Mouse (Mus musculus): ENCODE results near the gene Axin1. TPM values are rescaled to one million over a fixed set of nuclear protein-coding genes. Genes with fewer than 3 reads are reported as not detected.

Gene Axin1
- total RNA-seq, 2 experiments from 2014 or later = 28.3 to 28.5 TPM

DNA sequence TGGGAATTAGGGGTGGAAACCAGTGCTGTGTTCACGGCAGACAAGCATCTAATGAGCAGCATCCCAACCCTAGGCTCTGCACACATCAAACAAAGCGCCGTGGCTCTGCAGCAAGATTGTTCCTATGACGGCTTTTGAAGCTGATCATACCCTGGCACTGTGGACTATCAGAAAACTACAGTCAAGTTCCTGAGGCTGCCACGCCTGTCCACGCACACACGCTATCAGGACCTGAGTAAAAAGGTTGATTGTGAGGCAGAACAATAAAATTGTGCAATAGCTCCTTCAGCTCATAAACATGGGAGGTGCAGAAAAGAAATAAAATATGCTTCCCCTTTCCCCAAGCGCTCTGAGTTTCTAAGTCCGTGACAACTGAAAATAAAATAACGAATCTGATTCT, 99.2 kb downstream of the Axin1 start:
- DNase-seq (ENCODE audit: low spot score in 2 of 2) = no peak

DNA sequence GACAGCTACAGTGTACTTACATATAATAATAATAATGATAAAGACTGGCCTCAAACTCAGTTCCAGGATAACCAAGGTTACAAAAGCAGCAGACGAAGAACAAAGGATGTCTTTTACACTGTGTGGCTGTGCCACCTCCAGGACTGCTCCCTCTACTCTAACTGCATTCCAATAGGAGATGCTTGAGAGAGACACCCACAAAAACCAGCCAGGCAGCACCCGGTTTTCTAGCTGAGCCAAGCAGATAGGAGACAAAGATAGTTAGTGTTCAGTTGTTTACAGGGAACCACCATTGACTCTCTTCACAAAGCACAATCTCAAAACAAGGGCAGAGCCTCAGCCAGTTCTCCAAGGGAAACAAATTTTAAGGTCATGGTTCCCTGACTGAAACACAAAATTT, 101.1 kb downstream of the Axin1 start:
- DNase-seq (ENCODE audit: low spot score in 2 of 2) = peak in 1 of 2 experiments; percentile 25

DNA sequence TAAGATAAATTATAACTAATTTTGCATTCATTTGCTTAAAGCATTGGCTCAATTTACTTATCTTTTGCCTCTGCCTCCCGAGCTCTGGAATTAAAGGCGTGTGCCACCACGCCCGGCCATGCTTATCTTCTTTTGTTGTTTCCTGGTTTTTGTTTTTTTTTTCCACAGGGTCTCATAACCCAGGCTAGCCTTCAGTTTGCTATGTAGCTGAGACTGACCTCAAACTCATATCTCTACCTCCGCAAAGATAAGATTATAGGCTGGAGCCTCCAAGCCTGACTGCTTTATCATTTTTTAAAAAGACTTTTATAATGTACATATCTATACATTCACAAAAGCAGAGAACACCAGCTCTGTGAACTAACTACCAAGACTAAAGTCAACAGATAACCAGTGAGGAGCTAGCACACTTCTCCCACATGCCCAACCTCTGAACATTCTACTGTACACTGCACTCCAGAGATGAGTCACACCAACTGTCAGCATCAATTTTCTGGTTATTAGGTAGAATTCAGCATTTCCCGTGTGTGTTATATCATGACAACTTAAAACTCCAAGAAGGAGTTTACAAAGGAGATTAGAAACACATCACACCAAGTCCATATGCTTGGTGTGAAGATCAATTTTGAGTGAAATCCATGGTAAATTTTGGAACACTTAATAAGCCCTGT, 101.8 kb downstream of the Axin1 start:
- no peak for DNase-seq (ENCODE audit: low spot score in 2 of 2)

DNA sequence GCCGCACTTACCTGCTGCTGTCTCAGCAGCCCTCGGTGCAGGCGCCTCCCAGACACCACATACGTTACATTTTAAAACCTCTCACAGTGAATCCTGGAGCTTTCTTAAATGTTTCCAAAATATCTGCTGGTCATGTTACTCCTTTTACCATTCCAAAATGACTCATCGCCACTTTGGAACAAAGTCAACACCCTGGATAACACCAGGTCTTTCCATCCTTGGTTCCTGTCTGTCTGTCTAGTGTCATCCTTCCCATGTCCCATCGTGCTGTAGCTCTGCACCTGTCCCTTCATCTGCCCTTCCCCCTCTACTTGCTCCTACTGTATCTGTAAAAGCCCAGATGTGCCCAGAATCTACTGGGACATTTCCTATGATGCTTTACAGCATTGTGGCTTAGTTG, 102.5 kb downstream of the Axin1 start:
- DNase-seq (ENCODE audit: low spot score in 2 of 2) = no peak

DNA sequence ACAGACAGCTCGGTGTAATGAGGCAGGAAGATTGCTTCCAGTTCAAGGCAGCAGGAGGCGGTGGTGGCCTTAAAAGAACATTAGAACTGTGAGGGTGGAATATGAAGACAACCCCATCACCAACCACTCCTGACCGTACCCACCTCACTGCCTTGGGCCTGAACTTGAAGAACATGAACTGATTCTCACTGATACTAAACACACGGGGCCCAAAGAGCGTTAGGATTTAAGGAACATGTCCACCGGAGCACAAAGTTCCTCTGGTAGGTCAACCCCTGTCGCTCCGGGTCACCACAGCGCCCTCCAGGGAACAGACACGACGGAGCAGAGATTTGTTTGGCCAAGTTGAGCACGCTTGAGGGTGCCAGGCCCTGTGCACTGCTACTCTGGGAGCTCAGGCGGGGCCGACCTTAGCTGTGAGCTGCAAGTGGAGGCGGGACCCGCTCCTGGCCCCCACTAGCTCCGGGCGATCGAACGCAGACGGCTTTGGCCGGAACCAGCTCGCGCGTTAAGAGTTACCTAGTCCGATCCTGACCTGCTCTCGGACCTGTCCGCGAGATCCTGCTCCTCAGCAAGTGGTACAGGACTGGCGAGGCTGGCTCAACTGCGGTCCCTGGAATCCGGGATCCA, 105.1 kb downstream of the Axin1 start:
- DNase-seq (ENCODE audit: low spot score in 2 of 2) = peak in 1 of 2 experiments; percentile 73

DNA sequence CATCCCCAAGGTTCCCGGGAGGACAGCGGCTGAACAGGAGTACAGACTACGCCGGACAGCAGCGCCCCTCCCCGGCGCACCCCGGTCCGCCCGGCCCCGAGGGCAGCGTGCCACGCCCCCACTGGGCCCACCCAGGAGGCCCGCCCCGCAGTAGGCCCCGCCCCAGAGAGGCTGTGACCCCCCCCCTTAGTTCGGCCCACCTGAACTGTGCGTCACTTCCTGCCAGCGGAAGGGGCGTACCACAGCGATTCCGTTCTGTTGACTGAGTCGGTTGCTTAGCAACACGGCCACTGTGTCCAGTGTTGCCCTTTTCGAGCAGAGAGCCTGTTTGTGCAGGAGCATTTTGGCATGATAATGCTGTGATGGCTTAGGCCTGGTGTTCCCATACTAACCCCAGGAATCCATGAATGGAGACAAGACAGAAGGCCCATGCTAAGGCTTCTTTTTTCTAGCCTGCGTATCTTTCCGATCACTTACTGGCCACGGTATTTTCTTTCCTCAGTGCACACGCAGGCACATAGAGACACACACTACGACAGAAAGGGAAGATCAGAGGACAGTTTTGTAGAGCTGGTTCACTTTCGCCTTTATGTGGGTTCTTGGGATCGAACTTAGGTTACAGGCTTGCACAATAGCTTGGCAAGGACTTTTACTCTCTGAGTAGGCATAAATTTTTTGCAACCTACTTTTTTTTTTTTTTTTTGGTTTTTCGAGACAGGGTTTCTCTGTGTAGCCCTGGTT, 105.8 kb downstream of the Axin1 start, which contains the start of gene Fam234a:
Gene Fam234a, minus strand, starts transcription at position 142 of the 741 bp plus-strand sequence.
- DNase-seq (ENCODE audit: low spot score in 2 of 2) = peak; percentile 86 to 95

Other genes starting within 250 kb of the Axin1 start
- gene Rab40c, start 219.0 kb upstream of the Axin1 start, total RNA-seq (2021) = 10 to 100 TPM; 49.4 to 54.7 TPM
- 100 to 1,000 TPM; 108 to 113 TPM for gene Pigq, start 193.8 kb upstream of the Axin1 start, total RNA-seq (2021)
- under 1 TPM; 0.32 to 0.36 TPM for gene Nhlrc4, start 193.7 kb upstream of the Axin1 start, total RNA-seq (2021)
- gene A930017K11Rik, start 186.1 kb upstream of the Axin1 start, total RNA-seq (2021) = under 1 TPM; 0.99 TPM
- gene Capn15, start 152.9 kb upstream of the Axin1 start, total RNA-seq (2021) = 10 to 100 TPM; 50.6 to 54.1 TPM
- gene Rab11fip3, start 69.1 kb upstream of the Axin1 start, total RNA-seq (2021) = 100 to 1,000 TPM; 106 TPM
- 10 to 100 TPM; 27.4 to 29.7 TPM for gene Decr2, start 48.4 kb upstream of the Axin1 start, total RNA-seq (2021)
- gene Nme4, start 43.1 kb upstream of the Axin1 start, total RNA-seq (2021) = 1 to 10 TPM; 3.8 to 5.8 TPM
- 10 to 100 TPM; 12.0 to 13.2 TPM for gene Tmem8, start 25.4 kb upstream of the Axin1 start, total RNA-seq (2021)
- gene Mrpl28, start 15.2 kb upstream of the Axin1 start, total RNA-seq (2021) = 10 to 100 TPM; 68.8 to 70.0 TPM
- gene Pdia2, start 60.4 kb downstream of the Axin1 start, total RNA-seq (2021) = under 1 TPM; 0.18 to 0.35 TPM
- gene Rgs11, start 64.3 kb downstream of the Axin1 start, total RNA-seq (2021) = 10 to 100 TPM; 32.4 to 41.9 TPM
- gene Arhgdig, start 69.1 kb downstream of the Axin1 start, total RNA-seq (2021) = 10 to 100 TPM; 64.8 to 65.1 TPM
- gene Fam234a, start 105.6 kb downstream of the Axin1 start, total RNA-seq (2021) = 10 to 100 TPM; 19.6 to 21.4 TPM
- gene Luc7l, start 114.2 kb downstream of the Axin1 start, total RNA-seq (2021) = 10 to 100 TPM; 87.4 to 91.8 TPM